Mouse (Mus musculus): ENCODE data around the gene Nudt3.

DNA sequence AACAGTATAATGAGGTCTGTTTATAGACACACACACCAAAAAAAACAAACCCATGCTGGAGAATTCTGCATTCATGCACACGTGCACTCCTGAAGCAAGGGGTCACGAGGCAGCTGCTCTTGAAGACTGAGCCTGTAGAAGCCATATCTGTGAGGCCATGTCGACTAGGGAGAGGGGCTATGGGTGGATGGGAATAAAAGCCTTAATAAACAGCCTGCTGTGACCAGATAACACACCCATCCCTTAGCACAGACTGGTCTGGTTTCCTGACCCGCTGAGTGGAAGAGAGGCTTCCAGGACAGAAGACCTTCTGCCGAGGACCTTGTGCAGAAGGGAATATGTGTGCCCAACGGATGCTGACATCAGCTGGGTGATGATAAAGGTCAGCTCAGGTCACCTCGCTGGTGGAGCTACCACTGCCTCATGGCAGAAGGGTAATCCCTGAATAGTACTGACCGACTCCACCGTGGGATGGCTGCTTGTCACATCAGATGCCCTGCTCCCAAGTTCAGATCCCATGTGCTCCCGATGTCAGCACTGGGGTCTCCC, 49.4 kb downstream of the Nudt3 start:
- no peak for TF ChIP-seq CTCF (IDR thresholded peaks at IDR 0.05; ENCODE audit: low read depth)
- TF ChIP-seq EP300 (optimal IDR thresholded peaks at IDR 0.05), result no peak
